Mouse (Mus musculus): ENCODE measurements at regions not wholly inside any gene's neighbourhood (a gene's known extent, or its start where the extent isn't known, plus 50 kb on each side); places are given as distances from the start of the nearest gene placed in this dataset.

- H3K4me2 ChIP-seq, result no peak overlapping the region
- ATAC-seq (ENCODE audit: insufficient number of reproducible peaks, insufficient read depth, low FRiP score, low TSS enrichment, low read depth), result no peak
- 55% methylated on average over 7 of the region's 7 CpGs for WGBS
These were observed 131.8 kb upstream of the Sh3bp4 start for GRCm38 (mm10) chr1:88938458-88938857.

GRCm38 (mm10) chr1:88943039-88943438, 127.2 kb upstream of the Sh3bp4 start:
- no peak for ATAC-seq (ENCODE audit: insufficient number of reproducible peaks, insufficient read depth, low FRiP score, low TSS enrichment, low read depth)
- H3K4me2 ChIP-seq, result no peak overlapping the region
- H3K9ac ChIP-seq, result no peak overlapping the region
- no peaks in the 10 kb centered on the region for H3K27me3 ChIP-seq
- no peaks in the 10 kb centered on the region for H3K4me1 ChIP-seq
- H3K27ac ChIP-seq, result no peak overlapping the region
- 82% methylated on average over 8 of the region's 8 CpGs for WGBS
- H3K9me3 ChIP-seq, result no peaks in the 10 kb centered on the region
- no peak overlapping the region for H3K4me3 ChIP-seq
- no peaks in the 10 kb centered on the region for H3K36me3 ChIP-seq

More at GRCm38 (mm10) chr1:88938458-88938857, 131.8 kb upstream of the Sh3bp4 start:
- H3K4me3 ChIP-seq, result no peak overlapping the region
- no peak overlapping the region for H3K9ac ChIP-seq
- H3K27me3 ChIP-seq, result no peaks in the 10 kb centered on the region
- no peaks in the 10 kb centered on the region for H3K9me3 ChIP-seq
- H3K4me1 ChIP-seq, result no peaks in the 10 kb centered on the region
- H3K27ac ChIP-seq, result no peak overlapping the region
- no peaks in the 10 kb centered on the region for H3K36me3 ChIP-seq

GRCm38 (mm10) chr1:88945868-88946267, 124.3 kb upstream of the Sh3bp4 start:
- Histone ChIP-seq H3K36me3 (no peaks in the 10 kb centered on the region), H3K27me3 (no peaks in the 10 kb centered on the region), H3K4me3 (no peak overlapping the region), H3K9me3 (peaks cover 5% of the 10 kb centered on the region), H3K4me2 (no peak overlapping the region), H3K4me1 (no peaks in the 10 kb centered on the region), H3K9ac (no peak overlapping the region), H3K27ac (no peak overlapping the region)
- no peak for ATAC-seq (ENCODE audit: insufficient number of reproducible peaks, insufficient read depth, low FRiP score, low TSS enrichment, low read depth)
- WGBS, result 88% methylated on average over 10 of the region's 10 CpGs

GRCm38 (mm10) chr1:88946374-88946773, 123.8 kb upstream of the Sh3bp4 start:
- peaks cover 5% of the 10 kb centered on the region for H3K9me3 ChIP-seq
- no peaks in the 10 kb centered on the region for H3K36me3 ChIP-seq
- ATAC-seq (ENCODE audit: insufficient number of reproducible peaks, insufficient read depth, low FRiP score, low TSS enrichment, low read depth), result no peak
- H3K27me3 ChIP-seq, result no peaks in the 10 kb centered on the region
- H3K4me1 ChIP-seq, result no peaks in the 10 kb centered on the region
- WGBS, result 87% methylated on average over 8 of the region's 8 CpGs
- H3K27ac ChIP-seq, result no peak overlapping the region
- no peak overlapping the region for H3K9ac ChIP-seq
- no peak overlapping the region for H3K4me2 ChIP-seq
- no peak overlapping the region for H3K4me3 ChIP-seq

- Histone ChIP-seq H3K4me3 (no peak overlapping the region), H3K9me3 (peaks cover 5% of the 10 kb centered on the region), H3K36me3 (no peaks in the 10 kb centered on the region), H3K4me1 (no peaks in the 10 kb centered on the region), H3K27me3 (no peaks in the 10 kb centered on the region), H3K27ac (no peak overlapping the region), H3K9ac (no peak overlapping the region), H3K4me2 (no peak overlapping the region)
- WGBS, result 78% methylated on average over 1 of the region's 1 CpGs
- ATAC-seq (ENCODE audit: insufficient number of reproducible peaks, insufficient read depth, low FRiP score, low TSS enrichment, low read depth), result no peak
These were observed 120.3 kb upstream of the Sh3bp4 start for GRCm38 (mm10) chr1:88949911-88950310.

GRCm38 (mm10) chr1:88953516-88953915, 116.7 kb upstream of the Sh3bp4 start:
- 88% methylated on average over 4 of the region's 4 CpGs for WGBS
- peaks cover 3% of the 10 kb centered on the region for H3K9me3 ChIP-seq
- H3K27me3 ChIP-seq, result no peaks in the 10 kb centered on the region
- no peak overlapping the region for H3K4me2 ChIP-seq
- no peak overlapping the region for H3K4me3 ChIP-seq
- H3K9ac ChIP-seq, result no peak overlapping the region
- no peak overlapping the region for H3K27ac ChIP-seq
- no peaks in the 10 kb centered on the region for H3K4me1 ChIP-seq
- H3K36me3 ChIP-seq, result no peaks in the 10 kb centered on the region
- no peak for ATAC-seq (ENCODE audit: insufficient number of reproducible peaks, insufficient read depth, low FRiP score, low TSS enrichment, low read depth)

GRCm38 (mm10) chr1:88954784-88955183, 115.4 kb upstream of the Sh3bp4 start:
- no peaks in the 10 kb centered on the region for H3K36me3 ChIP-seq
- no peak for ATAC-seq (ENCODE audit: insufficient number of reproducible peaks, insufficient read depth, low FRiP score, low TSS enrichment, low read depth)
- H3K4me1 ChIP-seq, result no peaks in the 10 kb centered on the region
- WGBS, result 77% methylated on average over 5 of the region's 5 CpGs
- H3K4me2 ChIP-seq, result no peak overlapping the region
- H3K9ac ChIP-seq, result no peak overlapping the region
- no peak overlapping the region for H3K4me3 ChIP-seq
- no peak overlapping the region for H3K27ac ChIP-seq
- no peaks in the 10 kb centered on the region for H3K9me3 ChIP-seq
- H3K27me3 ChIP-seq, result no peaks in the 10 kb centered on the region

GRCm38 (mm10) chr1:88957061-88957460, 113.2 kb upstream of the Sh3bp4 start:
- WGBS, result 68% methylated on average over 5 of the region's 5 CpGs
- no peak overlapping the region for H3K4me3 ChIP-seq
- H3K4me2 ChIP-seq, result no peak overlapping the region
- H3K4me1 ChIP-seq, result no peaks in the 10 kb centered on the region
- no peaks in the 10 kb centered on the region for H3K36me3 ChIP-seq
- no peaks in the 10 kb centered on the region for H3K27me3 ChIP-seq
- no peaks in the 10 kb centered on the region for H3K9me3 ChIP-seq
- H3K27ac ChIP-seq, result no peak overlapping the region
- no peak overlapping the region for H3K9ac ChIP-seq
- ATAC-seq (ENCODE audit: insufficient number of reproducible peaks, insufficient read depth, low FRiP score, low TSS enrichment, low read depth), result no peak

GRCm38 (mm10) chr1:88959715-88960114, 110.5 kb upstream of the Sh3bp4 start:
- Histone ChIP-seq H3K9ac (no peak overlapping the region), H3K27ac (no peak overlapping the region), H3K36me3 (no peaks in the 10 kb centered on the region), H3K4me1 (no peaks in the 10 kb centered on the region), H3K4me2 (no peak overlapping the region), H3K27me3 (no peaks in the 10 kb centered on the region), H3K4me3 (no peak overlapping the region), H3K9me3 (no peaks in the 10 kb centered on the region)
- WGBS, result 60% methylated on average over 4 of the region's 4 CpGs
- ATAC-seq (ENCODE audit: insufficient number of reproducible peaks, insufficient read depth, low FRiP score, low TSS enrichment, low read depth), result no peak

GRCm38 (mm10) chr1:88960142-88960541, 110.1 kb upstream of the Sh3bp4 start:
- H3K9me3 ChIP-seq, result no peaks in the 10 kb centered on the region
- no peak overlapping the region for H3K27ac ChIP-seq
- no peak for ATAC-seq (ENCODE audit: insufficient number of reproducible peaks, insufficient read depth, low FRiP score, low TSS enrichment, low read depth)
- H3K4me1 ChIP-seq, result no peaks in the 10 kb centered on the region
- H3K27me3 ChIP-seq, result no peaks in the 10 kb centered on the region
- no peak overlapping the region for H3K4me3 ChIP-seq
- 93% methylated on average over 11 of the region's 11 CpGs for WGBS
- H3K4me2 ChIP-seq, result no peak overlapping the region
- no peak overlapping the region for H3K9ac ChIP-seq
- no peaks in the 10 kb centered on the region for H3K36me3 ChIP-seq

- Histone ChIP-seq H3K9ac (no peak overlapping the region), H3K9me3 (no peaks in the 10 kb centered on the region), H3K4me1 (no peaks in the 10 kb centered on the region), H3K27me3 (no peaks in the 10 kb centered on the region), H3K27ac (no peak overlapping the region), H3K4me2 (no peak overlapping the region), H3K36me3 (no peaks in the 10 kb centered on the region), H3K4me3 (no peak overlapping the region)
- ATAC-seq (ENCODE audit: insufficient number of reproducible peaks, insufficient read depth, low FRiP score, low TSS enrichment, low read depth), result no peak
- 81% methylated on average over 14 of the region's 14 CpGs for WGBS
These were observed 106.0 kb upstream of the Sh3bp4 start for GRCm38 (mm10) chr1:88964045-88964747.

GRCm38 (mm10) chr1:88966416-88966815, 103.8 kb upstream of the Sh3bp4 start:
- Histone ChIP-seq H3K4me3 (no peak overlapping the region), H3K27ac (no peak overlapping the region), H3K9me3 (no peaks in the 10 kb centered on the region), H3K27me3 (no peaks in the 10 kb centered on the region), H3K4me1 (no peaks in the 10 kb centered on the region), H3K36me3 (no peaks in the 10 kb centered on the region), H3K9ac (no peak overlapping the region), H3K4me2 (no peak overlapping the region)
- no peak for ATAC-seq (ENCODE audit: insufficient number of reproducible peaks, insufficient read depth, low FRiP score, low TSS enrichment, low read depth)
- 86% methylated on average over 2 of the region's 2 CpGs for WGBS

All from embryonic facial prominence, embryonic 13.5 days (tissue).